Mouse (Mus musculus): Measurements from ENCODE around the gene Mrpl22. TPM values are rescaled to one million over a fixed set of nuclear protein-coding genes. Genes with fewer than 3 reads are reported as not detected.
A peak's percentile ranks its signal among the peaks of the same experiment; 100 is the strongest.
"Not testable (repeated sequence)": the region's sequence is repeated elsewhere in the genome, so short reads cannot be mapped to it uniquely, and the experiment has no call there.

Gene Mrpl22
- polyA plus RNA-seq, 1 experiment, result not detected

GRCm38 (mm10) chr11:58168167-58168915, 3.1 kb upstream of the Mrpl22 start, which contains the start of gene Gemin5:
Gene Gemin5, minus strand, starts transcription at chr11:58168539.
- 1% methylated on average over 71 of the region's 71 CpGs for WGBS
- H3K4me3 ChIP-seq (ENCODE audit: insufficient read depth, low read depth, low read length), result peak within 1 kb of the TSS; percentile 81
- H3K4me1 ChIP-seq (ENCODE audit: control insufficient read depth, insufficient read depth, low read length), result no peaks in the 10 kb centered on the region
- H3K27ac ChIP-seq (ENCODE audit: insufficient read depth, low read depth, low read length), result no peak within 1 kb of the TSS
- TF ChIP-seq CTCF (IDR thresholded peaks at IDR 0.05; ENCODE audit: insufficient read depth, low read depth, low read length) (0 out of 2 replicates have a peak, but pooled peaks have one; percentile 31), POLR2A (IDR thresholded peaks at IDR 0.05; ENCODE audit: insufficient read depth, low read depth, low read length) (peak; percentile 66)

DNA sequence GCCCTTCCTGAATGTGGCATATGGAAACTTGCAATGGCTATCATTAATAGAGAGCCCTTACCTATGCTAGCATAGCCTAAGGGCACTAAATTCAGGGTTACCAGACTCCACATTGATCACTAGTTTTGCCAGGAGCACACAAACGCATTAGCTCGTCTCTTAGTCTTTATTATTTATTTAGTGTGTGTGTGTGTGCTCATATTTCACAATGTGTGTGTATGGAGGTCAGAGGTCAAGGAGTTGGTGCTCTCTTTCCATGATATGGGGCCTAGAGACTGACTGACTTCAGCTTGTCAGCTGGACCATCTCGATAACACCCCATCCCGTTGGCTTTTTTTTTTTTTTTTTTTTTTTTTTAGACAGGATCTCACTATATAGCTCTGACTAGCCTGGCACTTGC, 1.8 kb upstream of the Mrpl22 start:
- 91% methylated on average over 4 of the region's 4 CpGs for WGBS

GRCm38 (mm10) chr11:58179563-58179962, 8.1 kb downstream of the Mrpl22 start:
- Histone ChIP-seq H3K4me1 (ENCODE audit: control insufficient read depth, insufficient read depth, low read length) (no peaks in the 10 kb centered on the region), H3K27ac (ENCODE audit: insufficient read depth, low read depth, low read length) (no peak overlapping the region), H3K4me3 (ENCODE audit: insufficient read depth, low read depth, low read length) (no peak overlapping the region)
- 24% methylated on average over 3 of the region's 3 CpGs for whole genome bisulfite sequencing
- no peak for TF ChIP-seq CTCF (IDR thresholded peaks at IDR 0.05; ENCODE audit: insufficient read depth, low read depth, low read length)
- no peak for TF ChIP-seq POLR2A (IDR thresholded peaks at IDR 0.05; ENCODE audit: insufficient read depth, low read depth, low read length)

More for the DNA sequence above, 1.8 kb upstream of the Mrpl22 start:
- Histone ChIP-seq H3K27ac (ENCODE audit: insufficient read depth, low read depth, low read length) (no peak overlapping the region), H3K4me3 (ENCODE audit: insufficient read depth, low read depth, low read length) (no peak overlapping the region), H3K4me1 (ENCODE audit: control insufficient read depth, insufficient read depth, low read length) (no peaks in the 10 kb centered on the region)
- TF ChIP-seq POLR2A (IDR thresholded peaks at IDR 0.05; ENCODE audit: insufficient read depth, low read depth, low read length) (no peak), CTCF (IDR thresholded peaks at IDR 0.05; ENCODE audit: insufficient read depth, low read depth, low read length) (no peak)

DNA sequence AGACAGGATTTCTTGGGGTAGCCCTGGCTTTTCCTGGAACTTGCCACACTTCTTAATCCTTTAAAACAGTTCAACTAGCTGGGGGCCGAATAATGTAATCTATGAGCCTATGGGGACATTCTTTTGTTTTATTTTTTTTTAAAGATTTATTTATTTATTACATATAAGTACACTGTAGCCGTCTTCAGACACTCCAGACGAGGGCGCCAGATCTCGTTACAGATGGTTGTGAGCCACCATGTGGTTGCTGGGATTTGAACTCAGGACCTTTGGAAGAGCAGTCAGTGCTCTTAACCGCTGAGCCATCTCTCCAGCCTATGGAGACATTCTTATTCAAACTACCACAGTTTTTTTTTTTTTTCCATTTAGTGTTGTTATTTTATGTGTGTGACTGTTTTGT, 8.5 kb downstream of the Mrpl22 start:
- H3K4me3 ChIP-seq (ENCODE audit: insufficient read depth, low read depth, low read length), result not testable (repeated sequence)
- 94% methylated on average over 6 of the region's 6 CpGs for WGBS

GRCm38 (mm10) chr11:58180756-58181155, 9.3 kb downstream of the Mrpl22 start:
- H3K4me3 ChIP-seq (ENCODE audit: insufficient read depth, low read depth, low read length), result no peak overlapping the region
- H3K4me1 ChIP-seq (ENCODE audit: control insufficient read depth, insufficient read depth, low read length), result no peaks in the 10 kb centered on the region
- 92% methylated on average over 7 of the region's 7 CpGs for WGBS
- H3K27ac ChIP-seq (ENCODE audit: insufficient read depth, low read depth, low read length), result no peak overlapping the region
- TF ChIP-seq POLR2A (IDR thresholded peaks at IDR 0.05; ENCODE audit: insufficient read depth, low read depth, low read length), result no peak
- no peak for TF ChIP-seq CTCF (IDR thresholded peaks at IDR 0.05; ENCODE audit: insufficient read depth, low read depth, low read length)

More for the DNA sequence above, 8.5 kb downstream of the Mrpl22 start:
- H3K4me1 ChIP-seq (ENCODE audit: control insufficient read depth, insufficient read depth, low read length); H3K27ac ChIP-seq (ENCODE audit: insufficient read depth, low read depth, low read length): not testable (repeated sequence)

GRCm38 (mm10) chr11:58183579-58183978, 12.1 kb downstream of the Mrpl22 start:
- Histone ChIP-seq H3K4me1 (ENCODE audit: control insufficient read depth, insufficient read depth, low read length) (no peaks in the 10 kb centered on the region), H3K4me3 (ENCODE audit: insufficient read depth, low read depth, low read length) (no peak overlapping the region), H3K27ac (ENCODE audit: insufficient read depth, low read depth, low read length) (no peak overlapping the region)
- no peak for TF ChIP-seq POLR2A (IDR thresholded peaks at IDR 0.05; ENCODE audit: insufficient read depth, low read depth, low read length)
- no peak for TF ChIP-seq CTCF (IDR thresholded peaks at IDR 0.05; ENCODE audit: insufficient read depth, low read depth, low read length)
- WGBS, result 85% methylated on average over 3 of the region's 3 CpGs

GRCm38 (mm10) chr11:58189675-58190074, 18.2 kb downstream of the Mrpl22 start:
- Histone ChIP-seq H3K4me3 (ENCODE audit: insufficient read depth, low read depth, low read length) (no peak overlapping the region), H3K27ac (ENCODE audit: insufficient read depth, low read depth, low read length) (no peak overlapping the region), H3K4me1 (ENCODE audit: control insufficient read depth, insufficient read depth, low read length) (no peaks in the 10 kb centered on the region)
- TF ChIP-seq CTCF (IDR thresholded peaks at IDR 0.05; ENCODE audit: insufficient read depth, low read depth, low read length) (no peak), POLR2A (IDR thresholded peaks at IDR 0.05; ENCODE audit: insufficient read depth, low read depth, low read length) (no peak)
- WGBS, result 89% methylated on average over 6 of the region's 6 CpGs

GRCm38 (mm10) chr11:58193326-58193725, 21.9 kb downstream of the Mrpl22 start:
- H3K4me1 ChIP-seq (ENCODE audit: control insufficient read depth, insufficient read depth, low read length), result no peaks in the 10 kb centered on the region
- TF ChIP-seq CTCF (IDR thresholded peaks at IDR 0.05; ENCODE audit: insufficient read depth, low read depth, low read length) (no peak), POLR2A (IDR thresholded peaks at IDR 0.05; ENCODE audit: insufficient read depth, low read depth, low read length) (no peak)
- WGBS, result 42% methylated on average over 3 of the region's 3 CpGs
- no peak overlapping the region for H3K4me3 ChIP-seq (ENCODE audit: insufficient read depth, low read depth, low read length)
- no peak overlapping the region for H3K27ac ChIP-seq (ENCODE audit: insufficient read depth, low read depth, low read length)

DNA sequence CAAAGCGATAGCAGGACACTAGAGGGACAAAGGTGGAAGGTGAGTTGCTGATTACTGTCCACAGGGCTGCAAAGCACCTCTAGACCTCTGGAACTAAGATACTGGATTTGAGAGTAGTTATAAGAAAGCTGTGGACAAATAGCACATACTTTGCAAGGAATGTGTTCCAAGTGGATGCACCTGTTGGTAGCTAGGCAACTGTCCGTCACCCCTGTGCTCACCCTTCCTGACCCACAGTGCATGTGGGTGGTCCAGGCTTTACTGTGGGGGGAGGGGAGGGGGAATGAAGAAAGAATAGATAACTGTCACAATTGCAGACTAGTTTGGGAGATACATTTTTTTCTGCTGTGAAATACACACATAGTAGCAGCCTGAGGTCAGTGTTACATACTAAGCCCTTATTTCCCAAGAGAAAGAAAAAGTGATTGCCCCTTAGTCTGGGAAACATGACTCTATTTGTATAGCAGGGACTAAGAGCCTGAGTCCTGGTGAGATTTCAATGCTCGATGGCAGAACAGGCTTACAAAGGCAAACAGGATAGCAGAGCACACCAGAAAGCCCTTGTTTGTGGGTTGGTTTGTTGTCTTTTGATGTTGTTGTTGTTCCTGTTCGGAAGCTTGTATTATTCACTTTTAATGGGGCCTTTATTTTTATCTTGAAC, 22.5 kb downstream of the Mrpl22 start:
- Histone ChIP-seq H3K4me1 (ENCODE audit: control insufficient read depth, insufficient read depth, low read length) (no peaks in the 10 kb centered on the region), H3K4me3 (ENCODE audit: insufficient read depth, low read depth, low read length) (no peak overlapping the region), H3K27ac (ENCODE audit: insufficient read depth, low read depth, low read length) (no peak overlapping the region)
- WGBS, result 50% methylated on average over 4 of the region's 4 CpGs
- TF ChIP-seq CTCF (IDR thresholded peaks at IDR 0.05; ENCODE audit: insufficient read depth, low read depth, low read length), result no peak
- no peak for TF ChIP-seq POLR2A (IDR thresholded peaks at IDR 0.05; ENCODE audit: insufficient read depth, low read depth, low read length)

Data from olfactory bulb, adult 2 months (tissue).